Mouse (Mus musculus) MEL (cell line): Measurements from ENCODE around the gene Mthfsl. TPM values are rescaled to one million over a fixed set of nuclear protein-coding genes. Genes with fewer than 3 reads are reported as not detected.
"Not testable (repeated sequence)": the region's sequence is repeated elsewhere in the genome, so short reads cannot be mapped to it uniquely, and the experiment has no call there.

Source experiments
- DNase-seq: peaks from one replicate; pipeline ENCODE4 v3.0.0; 2011; ENCODE audit warnings: low read depth, low spot score
- H3K27ac ChIP-seq: 2 replicates; pipeline ENCODE4 v1.5.1; 2012; ENCODE audit warnings: low read depth, mild to moderate bottlenecking, control low read depth, low read length, moderate library complexity; ENCODE audit not compliant: control insufficient read depth
- H3K27me3 ChIP-seq, 2 experiments: fragments of 150-350 bp in 1 of 2; sonication (generic) in 1 of 2; 2 replicates each; pipeline ENCODE4 v1.6.1; 2012; ENCODE audit warnings: low read length in 2 of 2, mild to moderate bottlenecking in 2 of 2, improper control_type of control experiment in 1 of 2, moderate library complexity in 1 of 2; ENCODE audit not compliant: insufficient read depth in 2 of 2, control insufficient read depth in 1 of 2
- H3K36me3 ChIP-seq, 2 experiments: 2 replicates each; pipeline ENCODE4 v1.6.1; 2012 to 2014; ENCODE audit warnings: low read length in 2 of 2, improper control_type of control experiment in 1 of 2, inconsistent platforms in 1 of 2, mild to moderate bottlenecking in 1 of 2; ENCODE audit not compliant: insufficient read depth in 2 of 2, control insufficient read depth in 1 of 2
- H3K4me1 ChIP-seq, 2 experiments: fragments of 150-350 bp in 1 of 2; sonication (generic) in 1 of 2; 2 replicates each; pipeline ENCODE4 v1.6.1; 2012; ENCODE audit warnings: low read length in 2 of 2, improper control_type of control experiment in 1 of 2, mild to moderate bottlenecking in 1 of 2; ENCODE audit not compliant: insufficient read depth in 2 of 2, control insufficient read depth in 1 of 2
- H3K4me3 ChIP-seq, 2 experiments: fragments of 150-350 bp in 1 of 2; sonication (generic) in 1 of 2; 2 replicates each; pipeline ENCODE4 v1.5.1; 2012; ENCODE audit warnings: low read depth in 2 of 2, low read length in 2 of 2, mild to moderate bottlenecking in 2 of 2, moderate library complexity in 2 of 2, control low read depth in 1 of 2, improper control_type of control experiment in 1 of 2; ENCODE audit not compliant: control insufficient read depth in 1 of 2, insufficient read depth in 1 of 2
- H3K79me2 ChIP-seq: 2 replicates; pipeline ENCODE4 v1.6.1; 2012; ENCODE audit warnings: mild to moderate bottlenecking, low read length, moderate library complexity; ENCODE audit not compliant: control insufficient read depth, poor library complexity, insufficient read depth
- H3K9ac ChIP-seq: 2 replicates; pipeline ENCODE4 v1.6.1; 2012; ENCODE audit warnings: low read depth, mild to moderate bottlenecking, control low read depth, low read length, moderate library complexity; ENCODE audit not compliant: control insufficient read depth, poor library complexity, severe bottlenecking
- H3K9me3 ChIP-seq: fragments of 150-350 bp; sonication (generic); replicated peaks from 2 replicates; pipeline ENCODE4 v1.6.1; 2012; ENCODE audit warnings: mild to moderate bottlenecking, low read length, improper control_type of control experiment, moderate library complexity; ENCODE audit not compliant: insufficient read depth
- CTCF ChIP-seq, 3 experiments: IDR thresholded peaks in 2 of 3; conservative IDR thresholded peaks in 1 of 3; 2 replicates each; pipeline ENCODE4 v1.5.1; 2011 to 2012; ENCODE audit warnings: low read length in 3 of 3, low read depth in 2 of 3, mild to moderate bottlenecking in 2 of 3, improper control_type of control experiment in 1 of 3, inconsistent platforms in 1 of 3, mixed read lengths in 1 of 3, moderate library complexity in 1 of 3; ENCODE audit not compliant: control insufficient read depth in 1 of 3, insufficient read depth in 1 of 3, poor library complexity in 1 of 3, severe bottlenecking in 1 of 3
- polyA plus RNA-seq, 2 experiments: library from polyadenylated mRNA; stranded (reverse) in 1 of 2; unstranded in 1 of 2; fragments of >175 nt in 1 of 2; fragments of >200 nt in 1 of 2; gene quantifications; 2 replicates each; pipeline versions ENCODE4 v1.2.1 to v1.2.4; 2012; ENCODE audit warnings: low replicate concordance in 2 of 2, low read depth in 1 of 2; ENCODE audit not compliant: insufficient read length in 2 of 2, insufficient read depth in 1 of 2, missing spikeins in 1 of 2
- total RNA-seq: library from RNA; depleted of rRNA; stranded (reverse); fragments of 300-350 nt; gene quantifications from 2 replicates; pipeline ENCODE4 v1.2.3, GENCODE M21; 2012

The Mthfsl gene
- total and polyA plus RNA-seq, 3 experiments, result 4.0 to 5.6 TPM; not detected in 1

DNA sequence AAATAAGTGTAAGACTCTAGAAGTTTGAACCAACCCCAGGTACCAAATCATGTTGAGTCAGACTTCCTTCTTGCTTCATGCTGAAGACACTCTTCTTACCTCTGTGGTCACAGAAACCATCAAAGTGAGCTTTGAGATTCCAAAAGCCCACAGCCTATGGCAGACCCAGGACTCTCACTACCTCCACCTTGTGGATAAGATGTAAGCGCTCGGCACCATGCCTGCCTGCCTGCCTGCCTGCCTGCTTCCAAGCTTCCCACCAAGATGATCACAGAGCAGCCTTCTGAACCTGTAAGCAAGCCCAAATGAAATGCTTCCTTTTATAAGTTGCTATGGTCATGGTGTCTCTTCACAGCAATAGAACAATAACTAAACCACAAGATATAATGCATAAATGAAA lies 2.0 kb downstream of the Mthfsl start:
- not testable (repeated sequence) for H3K9ac ChIP-seq, H3K79me2 ChIP-seq, H3K4me1 ChIP-seq, H3K36me3 ChIP-seq, H3K4me3 ChIP-seq, H3K27ac ChIP-seq, H3K9me3 ChIP-seq, H3K27me3 ChIP-seq
- DNase-seq, result peak; percentile 41
- peak in 1 of 3 experiments; percentile 33; a peak in 2 of 6 replicates for TF ChIP-seq CTCF (IDR thresholded peaks at IDR 0.05 in 2 of 3, conservative IDR thresholded peaks at IDR 0.05 in 1 of 3; ENCODE audit: control insufficient read depth in 1 of 3, insufficient read depth in 1 of 3, low read depth in 2 of 3, low read length in 3 of 3, poor library complexity in 1 of 3, severe bottlenecking in 1 of 3)

- H3K27me3 ChIP-seq, H3K79me2 ChIP-seq, H3K9me3 ChIP-seq, H3K9ac ChIP-seq, H3K36me3 ChIP-seq, H3K4me3 ChIP-seq, H3K27ac ChIP-seq, DNase-seq, H3K4me1 ChIP-seq: not testable (repeated sequence)
These were observed 5.6 kb downstream of the Mthfsl start for GRCm38 (mm10) chr9:88714515-88714914.

DNA sequence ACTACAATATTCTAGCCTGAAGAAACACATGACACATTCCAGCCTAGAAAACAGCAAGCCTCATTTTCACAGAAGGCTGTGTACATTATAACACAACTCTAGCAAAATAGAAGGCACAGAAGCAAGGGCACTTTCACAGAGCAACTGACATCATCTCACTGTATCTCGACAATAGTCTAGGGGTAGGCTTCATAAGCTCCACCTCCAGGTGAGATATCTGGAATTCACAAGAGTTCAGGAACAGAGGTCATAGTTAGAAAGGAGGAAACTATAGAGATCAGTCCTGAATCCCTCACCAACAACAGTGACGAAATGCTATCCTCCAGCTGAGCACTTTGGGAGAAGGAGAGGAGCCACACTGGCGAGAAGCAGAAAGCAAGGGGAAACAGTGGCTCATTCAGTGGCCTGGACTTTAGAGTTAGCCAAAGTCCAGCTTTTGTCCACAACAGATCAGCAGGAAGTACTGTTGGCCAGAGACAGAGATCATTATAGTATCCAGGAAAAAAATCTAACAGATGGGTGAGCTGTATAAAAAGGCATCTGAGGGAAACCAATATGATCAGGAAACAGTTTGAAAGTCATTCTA lies 7.8 kb downstream of the Mthfsl start:
- not testable (repeated sequence) for H3K9ac ChIP-seq, H3K27me3 ChIP-seq, H3K79me2 ChIP-seq, DNase-seq, H3K4me1 ChIP-seq, H3K36me3 ChIP-seq, H3K4me3 ChIP-seq, H3K27ac ChIP-seq, H3K9me3 ChIP-seq

GRCm38 (mm10) chr9:88710910-88711438 lies 9.1 kb downstream of the Mthfsl start:
- H3K4me1 ChIP-seq, H3K36me3 ChIP-seq, DNase-seq, H3K79me2 ChIP-seq, H3K4me3 ChIP-seq, H3K27ac ChIP-seq, H3K27me3 ChIP-seq, H3K9me3 ChIP-seq, H3K9ac ChIP-seq: not testable (repeated sequence)

DNA sequence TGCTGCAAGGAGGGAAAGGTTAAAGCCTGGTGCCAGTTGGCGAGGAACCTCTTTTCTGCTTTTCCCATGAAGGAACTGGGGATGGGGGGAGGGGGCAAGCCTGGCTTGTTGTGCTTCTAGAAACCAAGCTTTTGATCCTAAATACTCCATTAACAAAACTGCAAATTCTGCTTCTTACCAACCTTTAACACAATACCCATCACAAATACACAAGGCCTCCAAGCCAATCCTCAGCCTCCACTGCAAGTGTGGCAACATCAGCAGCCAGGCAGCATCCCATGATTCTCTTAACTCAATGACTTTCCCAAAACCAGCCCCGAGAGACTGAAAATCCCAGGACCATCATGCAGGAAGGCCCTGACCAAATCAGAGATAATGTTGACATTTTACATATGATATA lies 9.7 kb downstream of the Mthfsl start:
- H3K27ac ChIP-seq, H3K36me3 ChIP-seq, H3K9me3 ChIP-seq, H3K4me1 ChIP-seq, H3K27me3 ChIP-seq, H3K79me2 ChIP-seq, DNase-seq, H3K9ac ChIP-seq, H3K4me3 ChIP-seq: not testable (repeated sequence)

- not testable (repeated sequence) for H3K79me2 ChIP-seq, H3K4me1 ChIP-seq, H3K9me3 ChIP-seq, DNase-seq, H3K9ac ChIP-seq, H3K27me3 ChIP-seq, H3K36me3 ChIP-seq, H3K4me3 ChIP-seq, H3K27ac ChIP-seq
These were observed 10.3 kb downstream of the Mthfsl start for GRCm38 (mm10) chr9:88709794-88710193.
